Mouse (Mus musculus): ENCODE results near the gene Asic2. TPM values are rescaled to one million over a fixed set of nuclear protein-coding genes. Genes with fewer than 3 reads are reported as not detected.

Gene Asic2
- polyA plus RNA-seq, 1 experiment from 2014 or later = 0.65 TPM

DNA sequence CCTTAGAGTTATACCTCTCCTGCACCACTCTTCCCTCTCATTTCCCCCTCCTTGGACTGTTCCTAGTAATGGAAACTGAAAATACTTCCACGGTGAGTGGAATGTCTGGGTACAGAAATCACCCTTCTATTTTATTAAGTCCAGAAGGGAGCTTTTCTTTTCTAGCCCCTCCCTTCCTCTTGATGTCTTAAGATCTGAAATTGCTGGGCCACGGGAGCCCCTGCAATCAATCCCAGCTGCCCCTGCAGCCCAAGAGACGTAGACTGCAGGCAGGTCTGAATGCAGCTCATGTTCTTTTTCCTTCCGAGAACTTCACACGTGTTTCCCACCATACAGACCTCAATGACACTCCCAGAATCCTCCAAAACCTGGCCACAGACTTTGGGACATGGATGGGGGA, 32.3 kb upstream of the Asic2 start:
- H3K9me3 ChIP-seq (ENCODE audit: control insufficient read depth, low read length) = no peaks in the 10 kb centered on the region
- H3K4me3 ChIP-seq (ENCODE audit: low read depth, low read length) = no peak overlapping the region
- H3K27ac ChIP-seq (replicated peaks; ENCODE audit: low read depth, low read length) = no peak overlapping the region
- DNase-seq (ENCODE audit: low spot score) (peak; percentile 11), ATAC-seq (ENCODE audit: low read depth) (no peak)
- no peaks in the 10 kb centered on the region for H3K36me3 ChIP-seq (ENCODE audit: control insufficient read depth, insufficient read depth, low read length)
- peaks cover 3% of the 10 kb centered on the region; the same call in 1 of the 2 replicates for H3K4me1 ChIP-seq (ENCODE audit: control insufficient read depth, insufficient read depth, low read length)
- no peak overlapping the region for H3K9ac ChIP-seq (ENCODE audit: low read depth, low read length)
- 31% methylated on average over 5 of the region's 5 CpGs for WGBS
- no peaks in the 10 kb centered on the region; the same call in 1 of the 2 replicates for H3K27me3 ChIP-seq (replicated peaks; ENCODE audit: control insufficient read depth, insufficient read depth, low read length)
- no peak overlapping the region for H3K4me2 ChIP-seq (ENCODE audit: low read depth, low read length)

DNA sequence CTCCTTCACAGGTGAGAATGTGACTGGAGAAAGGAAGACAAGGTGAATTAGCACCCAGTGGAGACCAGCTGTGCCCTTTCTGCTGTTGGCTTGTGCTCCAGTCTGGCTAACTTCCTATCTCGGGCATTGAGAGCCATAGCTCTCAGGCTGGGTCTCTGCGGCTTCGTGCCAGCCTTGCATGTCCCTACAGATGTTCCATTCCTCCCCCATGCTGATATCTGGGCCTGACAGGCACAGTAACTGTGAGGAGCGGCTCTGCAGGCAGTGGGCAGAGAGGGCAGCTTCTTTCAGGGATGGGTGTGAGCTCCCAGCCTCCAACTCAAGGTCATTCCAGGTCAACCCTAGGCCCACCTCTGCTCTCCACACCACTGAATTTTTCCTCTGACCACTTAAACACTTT, 31.2 kb upstream of the Asic2 start:
- H3K9ac ChIP-seq (ENCODE audit: low read depth, low read length) = no peak overlapping the region
- H3K4me3 ChIP-seq (ENCODE audit: low read depth, low read length) = no peak overlapping the region
- no peaks in the 10 kb centered on the region for H3K36me3 ChIP-seq (ENCODE audit: control insufficient read depth, insufficient read depth, low read length)
- ATAC-seq (ENCODE audit: low read depth) (no peak), DNase-seq (ENCODE audit: low spot score) (no peak)
- H3K9me3 ChIP-seq (ENCODE audit: control insufficient read depth, low read length) = no peaks in the 10 kb centered on the region
- no peak overlapping the region for H3K4me2 ChIP-seq (ENCODE audit: low read depth, low read length)
- H3K27me3 ChIP-seq (replicated peaks; ENCODE audit: control insufficient read depth, insufficient read depth, low read length) = no peaks in the 10 kb centered on the region; the same call in 1 of the 2 replicates
- H3K27ac ChIP-seq (replicated peaks; ENCODE audit: low read depth, low read length) = no peak overlapping the region
- 72% methylated on average over 4 of the region's 4 CpGs for WGBS
- peaks cover 3% of the 10 kb centered on the region; the same call in 1 of the 2 replicates for H3K4me1 ChIP-seq (ENCODE audit: control insufficient read depth, insufficient read depth, low read length)

DNA sequence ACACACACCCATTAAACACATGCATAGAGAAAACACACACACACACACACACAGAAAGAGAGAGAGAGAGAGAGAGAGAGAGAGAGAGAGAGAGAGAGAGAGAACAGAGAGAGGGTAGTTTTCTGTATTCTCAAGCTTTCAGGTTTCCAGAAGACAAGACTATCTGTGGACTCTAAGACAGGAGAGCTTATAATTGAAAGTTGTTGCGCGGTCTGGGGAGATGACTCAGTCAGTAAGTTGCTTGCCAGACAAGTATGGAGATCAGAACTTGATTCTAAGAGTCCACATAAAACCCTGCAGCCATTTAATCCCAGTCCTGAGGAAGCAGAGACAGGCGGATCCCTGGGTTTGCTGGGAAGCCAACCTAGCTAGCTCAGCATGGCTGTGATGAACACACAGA, 30.4 kb upstream of the Asic2 start:
- Histone ChIP-seq H3K4me2 (ENCODE audit: low read depth, low read length) (no peak overlapping the region), H3K4me1 (ENCODE audit: control insufficient read depth, insufficient read depth, low read length) (peaks cover 3% of the 10 kb centered on the region; the same call in 1 of the 2 replicates), H3K9me3 (ENCODE audit: control insufficient read depth, low read length) (no peaks in the 10 kb centered on the region), H3K36me3 (ENCODE audit: control insufficient read depth, insufficient read depth, low read length) (no peaks in the 10 kb centered on the region), H3K27ac (replicated peaks; ENCODE audit: low read depth, low read length) (no peak overlapping the region), H3K27me3 (replicated peaks; ENCODE audit: control insufficient read depth, insufficient read depth, low read length) (no peaks in the 10 kb centered on the region; the same call in 1 of the 2 replicates), H3K4me3 (ENCODE audit: low read depth, low read length) (no peak overlapping the region), H3K9ac (ENCODE audit: low read depth, low read length) (no peak overlapping the region)
- DNase-seq (ENCODE audit: low spot score) (no peak), ATAC-seq (ENCODE audit: low read depth) (no peak)
- 81% methylated on average over 3 of the region's 3 CpGs for WGBS

DNA sequence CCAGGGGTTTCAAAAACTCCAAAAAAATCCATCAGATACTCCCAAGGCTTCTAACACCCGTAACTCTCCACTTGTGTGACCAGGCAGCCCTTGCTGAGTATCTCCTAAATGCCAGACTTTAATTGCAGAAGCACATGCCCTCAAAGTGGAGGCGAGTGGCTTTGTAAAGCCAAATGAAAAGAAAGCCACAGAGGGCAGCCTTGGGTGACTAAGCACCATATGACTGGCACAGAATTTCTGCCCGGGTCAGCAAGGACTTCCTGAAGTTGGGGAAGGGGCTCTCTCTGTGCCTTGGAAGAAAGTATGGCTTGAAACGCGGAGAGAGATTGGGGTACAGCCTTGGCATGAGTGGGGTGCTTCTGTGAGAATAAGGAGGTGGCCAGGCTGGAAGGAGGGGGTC, 28.8 kb upstream of the Asic2 start:
- Histone ChIP-seq H3K4me1 (ENCODE audit: control insufficient read depth, insufficient read depth, low read length) (peaks cover 3% of the 10 kb centered on the region; the same call in 1 of the 2 replicates), H3K9ac (ENCODE audit: low read depth, low read length) (no peak overlapping the region), H3K4me3 (ENCODE audit: low read depth, low read length) (no peak overlapping the region), H3K27ac (replicated peaks; ENCODE audit: low read depth, low read length) (no peak overlapping the region), H3K36me3 (ENCODE audit: control insufficient read depth, insufficient read depth, low read length) (no peaks in the 10 kb centered on the region), H3K4me2 (ENCODE audit: low read depth, low read length) (no peak overlapping the region), H3K9me3 (ENCODE audit: control insufficient read depth, low read length) (no peaks in the 10 kb centered on the region), H3K27me3 (replicated peaks; ENCODE audit: control insufficient read depth, insufficient read depth, low read length) (no peaks in the 10 kb centered on the region; the same call in 1 of the 2 replicates)
- no peak for ATAC-seq (ENCODE audit: low read depth)
- 92% methylated on average over 5 of the region's 5 CpGs for WGBS
- DNase-seq (ENCODE audit: low spot score) = no peak

DNA sequence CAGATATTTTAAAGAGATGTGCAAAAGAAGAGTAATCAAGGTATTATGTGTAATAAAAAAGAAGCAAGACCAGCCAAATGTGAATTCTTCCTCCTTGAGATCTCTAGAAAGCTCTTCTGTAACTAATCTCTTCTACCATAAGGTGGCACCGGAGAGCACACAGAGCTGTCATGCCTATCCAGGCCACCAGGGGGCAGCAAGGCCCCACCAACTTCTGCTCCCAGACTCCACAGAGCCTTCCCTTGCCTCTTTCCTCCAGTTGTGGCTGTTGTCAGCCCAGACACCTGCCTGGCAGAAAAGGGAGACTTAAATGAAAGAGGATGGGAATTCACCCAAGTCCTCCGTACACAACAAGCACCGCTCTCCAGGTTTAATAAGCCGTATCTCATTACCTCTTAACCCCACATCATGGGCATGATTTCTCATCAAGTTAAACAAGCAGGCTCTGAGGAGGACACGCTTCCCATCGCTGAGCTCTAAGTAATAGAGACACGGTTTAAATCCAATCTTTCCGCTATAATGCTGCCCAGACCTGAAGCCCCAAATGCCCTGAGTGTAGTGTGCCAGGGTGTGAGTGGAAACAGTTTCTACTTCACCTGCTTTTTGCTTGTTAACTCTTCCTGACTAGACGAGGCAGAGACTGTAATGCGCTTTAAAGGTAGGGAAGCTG, 28.1 kb upstream of the Asic2 start:
- H3K27ac ChIP-seq (replicated peaks; ENCODE audit: low read depth, low read length) = no peak overlapping the region
- H3K4me3 ChIP-seq (ENCODE audit: low read depth, low read length) = no peak overlapping the region
- 53% methylated on average over 10 of the region's 10 CpGs for WGBS
- H3K27me3 ChIP-seq (replicated peaks; ENCODE audit: control insufficient read depth, insufficient read depth, low read length) = no peaks in the 10 kb centered on the region; the same call in 1 of the 2 replicates
- no peak overlapping the region for H3K9ac ChIP-seq (ENCODE audit: low read depth, low read length)
- H3K36me3 ChIP-seq (ENCODE audit: control insufficient read depth, insufficient read depth, low read length) = no peaks in the 10 kb centered on the region
- ATAC-seq (ENCODE audit: low read depth) (peak; percentile 50), DNase-seq (ENCODE audit: low spot score) (peak; percentile 70)
- no peak overlapping the region for H3K4me2 ChIP-seq (ENCODE audit: low read depth, low read length)
- peaks cover 3% of the 10 kb centered on the region; the same call in 1 of the 2 replicates for H3K4me1 ChIP-seq (ENCODE audit: control insufficient read depth, insufficient read depth, low read length)
- H3K9me3 ChIP-seq (ENCODE audit: control insufficient read depth, low read length) = no peaks in the 10 kb centered on the region

DNA sequence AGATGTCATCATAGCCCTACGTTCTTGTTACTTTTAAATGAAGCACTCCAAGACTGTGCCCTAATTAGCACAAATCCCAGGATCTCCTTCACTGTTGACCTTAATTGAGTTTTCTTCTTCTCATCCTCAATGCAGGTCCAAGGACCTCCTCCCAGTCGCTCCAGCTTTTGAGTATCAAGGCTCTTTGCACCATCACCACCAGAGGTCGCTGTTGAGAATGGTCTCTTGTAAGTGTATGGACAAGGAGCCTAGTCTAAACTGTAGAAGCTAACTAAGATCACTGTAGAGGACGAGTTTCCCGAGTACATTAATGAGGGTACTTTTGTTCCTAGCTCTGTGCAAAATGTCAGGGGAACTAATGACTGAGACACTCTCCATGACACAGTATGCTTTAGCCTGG, 14.9 kb upstream of the Asic2 start:
- no peak overlapping the region for H3K9ac ChIP-seq (ENCODE audit: low read depth, low read length)
- no peaks in the 10 kb centered on the region for H3K27me3 ChIP-seq (replicated peaks; ENCODE audit: control insufficient read depth, insufficient read depth, low read length)
- peak; percentile 80 for DNase-seq (ENCODE audit: low spot score)
- 0 out of 2 replicates have a peak, but pooled peaks cover 3% of the 10 kb centered on the region for H3K4me1 ChIP-seq (ENCODE audit: control insufficient read depth, insufficient read depth, low read length)
- no peak overlapping the region for H3K4me2 ChIP-seq (ENCODE audit: low read depth, low read length)
- WGBS = 37% methylated on average over 5 of the region's 5 CpGs
- no peak for ATAC-seq (ENCODE audit: low read depth)
- H3K9me3 ChIP-seq (ENCODE audit: control insufficient read depth, low read length) = no peaks in the 10 kb centered on the region
- no peak overlapping the region for H3K27ac ChIP-seq (replicated peaks; ENCODE audit: low read depth, low read length)
- H3K36me3 ChIP-seq (ENCODE audit: control insufficient read depth, insufficient read depth, low read length) = no peaks in the 10 kb centered on the region
- no peak overlapping the region for H3K4me3 ChIP-seq (ENCODE audit: low read depth, low read length)

DNA sequence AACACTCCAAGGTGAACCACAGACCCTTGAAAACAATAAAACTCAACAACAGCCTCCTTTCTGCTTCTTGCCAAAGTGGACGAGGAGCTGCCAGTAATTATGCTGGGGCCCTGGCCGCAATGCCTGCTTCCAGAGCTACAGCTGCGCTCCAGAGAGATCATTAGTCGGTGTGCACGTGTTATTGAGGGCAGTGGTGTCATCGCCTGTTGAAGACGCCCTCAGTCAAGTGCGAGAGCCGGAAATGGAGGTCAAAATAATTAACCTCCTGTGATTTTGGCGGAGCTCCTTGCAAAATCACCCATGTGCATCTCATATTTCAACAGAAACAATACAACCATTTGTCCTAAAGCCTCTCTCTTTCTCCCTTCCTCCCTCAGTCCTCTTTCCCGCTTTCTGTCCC, 13.9 kb upstream of the Asic2 start:
- Histone ChIP-seq H3K9ac (ENCODE audit: low read depth, low read length) (no peak overlapping the region), H3K4me2 (ENCODE audit: low read depth, low read length) (no peak overlapping the region), H3K9me3 (ENCODE audit: control insufficient read depth, low read length) (no peaks in the 10 kb centered on the region), H3K27me3 (replicated peaks; ENCODE audit: control insufficient read depth, insufficient read depth, low read length) (no peaks in the 10 kb centered on the region), H3K36me3 (ENCODE audit: control insufficient read depth, insufficient read depth, low read length) (no peaks in the 10 kb centered on the region), H3K4me3 (ENCODE audit: low read depth, low read length) (no peak overlapping the region), H3K4me1 (ENCODE audit: control insufficient read depth, insufficient read depth, low read length) (0 out of 2 replicates have a peak, but pooled peaks cover 3% of the 10 kb centered on the region), H3K27ac (replicated peaks; ENCODE audit: low read depth, low read length) (no peak overlapping the region)
- 10% methylated on average over 11 of the region's 11 CpGs for WGBS
- peak; percentile 80; the same call in 1 of the 2 replicates for ATAC-seq (ENCODE audit: low read depth)
- peak; percentile 61 for DNase-seq (ENCODE audit: low spot score)

DNA sequence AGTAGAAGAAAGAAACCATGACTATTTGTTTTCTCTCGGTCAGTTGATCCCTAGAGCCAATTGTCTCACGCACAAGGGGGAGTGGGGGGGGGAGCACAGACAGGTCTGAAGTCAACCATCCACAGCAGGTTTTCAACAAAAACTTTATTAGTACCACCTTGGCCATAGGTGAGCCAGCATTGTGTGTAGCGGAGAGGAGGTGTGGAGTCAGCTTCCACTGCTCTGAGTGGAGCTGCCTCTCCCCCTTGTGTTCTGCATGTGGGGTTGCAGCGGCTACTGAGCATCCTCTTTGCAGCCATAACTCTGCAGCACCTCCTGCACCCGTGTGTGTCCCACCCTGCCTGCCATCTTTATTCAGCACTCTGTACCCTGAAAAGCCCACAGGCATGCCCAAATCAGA, 6.3 kb upstream of the Asic2 start:
- Histone ChIP-seq H3K4me2 (ENCODE audit: low read depth, low read length) (no peak overlapping the region), H3K4me3 (ENCODE audit: low read depth, low read length) (no peak overlapping the region), H3K36me3 (ENCODE audit: control insufficient read depth, insufficient read depth, low read length) (no peaks in the 10 kb centered on the region), H3K9me3 (ENCODE audit: control insufficient read depth, low read length) (no peaks in the 10 kb centered on the region), H3K9ac (ENCODE audit: low read depth, low read length) (no peak overlapping the region), H3K27me3 (replicated peaks; ENCODE audit: control insufficient read depth, insufficient read depth, low read length) (peaks cover 8% of the 10 kb centered on the region), H3K4me1 (ENCODE audit: control insufficient read depth, insufficient read depth, low read length) (no peaks in the 10 kb centered on the region), H3K27ac (replicated peaks; ENCODE audit: low read depth, low read length) (no peak overlapping the region)
- DNase-seq (ENCODE audit: low spot score) = peak; percentile 51
- 21% methylated on average over 5 of the region's 5 CpGs for WGBS
- ATAC-seq (ENCODE audit: low read depth) = 0 out of 2 replicates have a peak, but pooled peaks have one; percentile 55

DNA sequence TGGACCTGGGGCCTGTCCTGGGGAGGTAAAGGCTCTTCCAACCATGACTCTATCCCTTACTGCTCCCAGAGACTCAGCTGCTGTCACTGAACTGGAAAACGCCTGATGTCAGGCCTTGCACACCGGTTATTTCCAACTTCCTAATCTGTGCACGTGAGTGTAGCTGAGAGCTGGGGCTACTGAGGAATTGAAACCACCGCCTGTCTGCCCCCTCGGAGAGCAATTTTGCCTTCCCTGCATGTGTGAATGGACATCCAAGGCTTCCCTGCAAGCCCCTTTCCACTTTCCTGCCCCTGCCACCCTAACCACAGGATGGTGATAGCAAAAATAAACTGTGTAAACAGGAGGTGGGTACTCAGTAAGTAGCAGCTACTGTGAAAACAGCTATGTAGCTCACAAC, 5.4 kb upstream of the Asic2 start:
- DNase-seq (ENCODE audit: low spot score) = no peak
- Histone ChIP-seq H3K27me3 (replicated peaks; ENCODE audit: control insufficient read depth, insufficient read depth, low read length) (peaks cover 17% of the 10 kb centered on the region), H3K9me3 (ENCODE audit: control insufficient read depth, low read length) (no peaks in the 10 kb centered on the region), H3K4me1 (ENCODE audit: control insufficient read depth, insufficient read depth, low read length) (no peaks in the 10 kb centered on the region), H3K4me3 (ENCODE audit: low read depth, low read length) (no peak overlapping the region), H3K4me2 (ENCODE audit: low read depth, low read length) (no peak overlapping the region), H3K9ac (ENCODE audit: low read depth, low read length) (no peak overlapping the region), H3K36me3 (ENCODE audit: control insufficient read depth, insufficient read depth, low read length) (no peaks in the 10 kb centered on the region), H3K27ac (replicated peaks; ENCODE audit: low read depth, low read length) (no peak overlapping the region)
- ATAC-seq (ENCODE audit: low read depth) = no peak
- 44% methylated on average over 5 of the region's 5 CpGs for WGBS

All from embryonic facial prominence, embryonic 14.5 days (tissue).